Mouse (Mus musculus): ENCODE data around the gene Skap2. TPM values are rescaled to one million over a fixed set of nuclear protein-coding genes. Genes with fewer than 3 reads are reported as not detected.

The Skap2 gene
- total RNA-seq, 2 experiments from 2014 or later = 3.9 to 4.3 TPM

GRCm38 (mm10) chr6:51850030-51850817 is 162.1 kb downstream of the Skap2 start:
- no peak for DNase-seq (ENCODE audit: low spot score)

DNA sequence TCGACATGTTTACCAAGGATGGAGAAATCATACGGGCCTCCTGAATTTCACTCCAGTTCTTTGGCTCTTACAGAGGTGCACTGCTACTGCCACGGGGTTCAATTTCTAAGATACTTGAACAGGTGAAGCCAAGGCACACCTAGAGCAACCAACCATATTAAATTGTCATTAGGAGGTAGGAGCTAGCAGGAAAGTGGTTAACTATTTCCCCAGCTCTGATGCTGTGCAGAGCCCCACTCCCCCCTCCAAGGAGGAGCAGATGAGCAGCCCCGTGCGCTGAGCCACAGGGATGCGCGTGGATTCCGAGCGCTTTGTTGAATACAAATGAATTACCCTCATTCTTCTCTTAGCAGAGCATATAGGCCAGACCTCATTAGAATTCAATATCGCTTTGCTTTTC is 162.8 kb downstream of the Skap2 start:
- no peak for DNase-seq (ENCODE audit: low spot score)

- DNase-seq (ENCODE audit: low spot score) = no peak
These were observed 168.2 kb downstream of the Skap2 start for GRCm38 (mm10) chr6:51844106-51844505.

DNA sequence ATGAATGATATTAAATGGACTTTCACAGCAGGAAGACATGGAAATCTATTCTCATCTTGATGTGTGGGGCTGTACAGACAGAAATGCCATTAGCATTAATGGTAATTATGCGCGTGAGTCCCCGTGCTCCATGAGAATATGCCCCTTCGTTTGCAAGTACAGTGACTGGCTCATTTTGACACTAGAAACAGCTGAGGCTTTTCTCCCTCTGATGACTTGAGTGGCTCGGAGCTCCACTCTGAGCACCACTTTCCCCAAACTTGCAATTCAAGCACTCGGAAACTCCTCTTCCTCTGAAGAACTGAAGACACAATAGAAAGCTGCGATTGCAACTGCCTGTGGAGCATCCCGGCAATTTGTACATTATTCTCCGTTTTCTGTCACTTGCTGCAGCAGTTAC is 169.3 kb downstream of the Skap2 start:
- no peak for DNase-seq (ENCODE audit: low spot score)

GRCm38 (mm10) chr6:51838177-51838576 is 174.2 kb downstream of the Skap2 start:
- no peak for DNase-seq (ENCODE audit: low spot score)

DNA sequence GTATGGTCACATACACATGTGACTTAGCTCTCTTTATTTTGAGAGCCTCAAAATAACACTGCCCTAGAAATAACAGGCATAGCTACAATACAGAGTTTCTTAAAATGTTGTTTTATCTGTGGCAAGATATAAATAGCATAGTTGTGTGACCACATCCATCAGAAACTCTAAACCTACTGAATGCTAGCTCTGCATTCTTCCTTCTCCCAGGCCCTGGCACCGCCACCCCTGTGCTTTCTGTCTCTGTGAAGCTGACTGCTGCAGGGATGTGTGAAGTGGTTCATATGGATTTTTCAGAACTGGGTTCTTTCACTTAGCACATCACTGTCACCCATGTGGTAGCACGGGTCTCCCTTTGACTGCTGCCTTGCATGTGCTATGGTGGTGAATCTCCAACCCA is 179.0 kb downstream of the Skap2 start:
- no peak for DNase-seq (ENCODE audit: low spot score)

DNA sequence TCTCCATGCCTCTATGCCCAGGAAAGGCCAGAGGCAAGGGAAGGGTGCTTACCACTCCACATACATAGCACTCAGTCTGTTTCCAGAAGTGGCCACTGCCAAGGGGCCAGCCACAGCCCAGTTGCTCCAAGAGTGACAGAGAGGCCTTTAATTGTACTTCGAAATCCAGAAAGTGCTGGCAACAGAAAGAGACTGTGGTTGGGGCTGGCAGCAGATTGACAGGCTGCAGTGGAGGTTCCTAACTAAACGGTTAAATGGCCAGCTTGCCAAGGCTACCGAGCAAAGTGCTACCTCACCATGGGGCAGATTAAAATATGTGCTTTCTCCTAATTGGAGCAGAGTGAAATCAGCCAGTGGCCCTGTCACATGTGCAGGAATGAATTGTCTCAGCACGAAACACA is 186.7 kb downstream of the Skap2 start:
- DNase-seq (ENCODE audit: low spot score) = no peak

DNA sequence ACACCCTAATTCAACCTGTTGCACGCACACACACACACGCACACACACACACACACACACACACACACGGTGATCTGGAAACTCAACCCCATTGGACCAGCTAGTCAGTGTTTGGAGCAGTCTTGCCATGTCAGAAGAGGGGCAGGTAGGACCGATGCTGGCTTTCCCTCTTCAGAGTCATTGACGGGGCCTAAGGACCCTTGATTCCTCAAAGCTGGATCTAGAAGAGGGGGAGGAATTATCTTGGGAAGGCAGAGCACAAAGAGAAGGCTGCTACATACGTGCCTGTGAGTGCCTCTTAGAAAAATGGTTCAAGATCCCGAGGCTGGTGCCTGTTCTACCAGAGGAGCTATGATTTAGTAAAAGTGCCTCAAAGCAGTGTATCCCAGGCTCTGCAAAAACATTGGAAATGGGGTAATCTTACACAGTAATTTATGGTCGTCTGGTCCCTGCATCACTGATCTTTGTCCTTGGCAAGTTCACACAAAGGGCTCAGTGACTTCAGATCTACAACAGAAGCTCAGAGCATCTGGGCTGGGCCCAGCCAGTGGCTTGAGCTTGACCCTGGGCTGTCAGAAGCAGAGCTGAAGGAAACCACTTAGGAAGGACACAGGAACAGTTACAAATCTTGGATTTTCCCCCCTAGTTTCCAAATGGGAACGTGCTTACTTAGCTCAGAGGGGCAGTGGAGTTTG is 188.1 kb downstream of the Skap2 start:
- DNase-seq (ENCODE audit: low spot score) = no peak

GRCm38 (mm10) chr6:51822049-51822448 is 190.3 kb downstream of the Skap2 start:
- no peak for DNase-seq (ENCODE audit: low spot score)

GRCm38 (mm10) chr6:51820853-51821252 is 191.5 kb downstream of the Skap2 start:
- no peak for DNase-seq (ENCODE audit: low spot score)

DNA sequence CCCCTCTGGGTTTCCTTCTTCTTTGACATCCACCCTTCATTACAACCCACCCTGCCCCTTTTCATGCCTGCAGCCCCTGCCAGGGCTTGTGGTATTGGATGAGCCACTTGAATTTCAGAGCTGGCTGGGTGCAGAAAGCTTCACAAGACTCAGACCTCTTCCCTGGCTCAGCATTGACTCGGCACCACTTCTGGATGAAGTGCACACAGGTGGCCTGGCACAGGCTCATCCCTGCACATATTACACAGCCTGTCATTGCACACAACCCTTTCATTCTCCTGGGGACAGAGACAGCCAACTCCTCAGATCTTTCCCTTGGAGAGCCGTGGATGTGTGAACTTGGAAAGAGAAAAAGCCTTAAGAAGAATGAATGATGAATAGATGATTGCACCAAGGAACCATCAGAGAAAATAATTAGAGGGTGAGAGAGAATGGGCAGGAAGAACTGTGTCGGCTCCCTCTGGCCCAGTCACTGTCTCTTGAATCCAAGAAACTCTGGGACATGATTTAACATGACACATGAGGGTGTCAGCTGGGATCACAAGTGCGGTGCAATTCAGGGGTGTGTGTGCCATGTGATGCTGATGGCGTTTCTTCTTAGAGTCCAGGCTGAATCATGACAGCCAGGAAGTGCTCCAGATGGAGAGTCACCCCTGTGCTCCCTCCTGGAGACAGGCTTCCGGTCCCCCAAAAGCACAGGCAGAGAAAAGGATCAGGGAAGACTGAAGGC is 195.3 kb downstream of the Skap2 start:
- no peak for DNase-seq (ENCODE audit: low spot score)

DNA sequence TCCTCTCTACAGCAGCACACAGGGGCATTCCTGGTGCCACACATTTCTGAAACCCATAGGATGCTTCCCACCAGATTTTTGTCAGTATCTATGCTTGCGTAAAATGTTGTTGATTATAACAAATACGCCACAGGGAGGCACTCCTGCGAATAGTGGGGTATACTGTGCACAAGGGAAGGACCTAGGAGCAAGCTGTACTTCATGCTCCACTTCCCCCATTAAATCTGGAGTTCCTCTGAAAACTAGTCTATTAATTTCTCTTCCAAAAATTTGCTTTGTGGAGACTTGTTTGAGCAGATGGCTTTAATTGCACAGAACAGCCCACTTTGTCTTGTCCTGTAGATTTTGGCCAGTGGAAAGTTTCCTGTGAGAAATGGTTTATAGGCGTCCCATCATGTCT is 201.4 kb downstream of the Skap2 start:
- DNase-seq (ENCODE audit: low spot score) = no peak

DNA sequence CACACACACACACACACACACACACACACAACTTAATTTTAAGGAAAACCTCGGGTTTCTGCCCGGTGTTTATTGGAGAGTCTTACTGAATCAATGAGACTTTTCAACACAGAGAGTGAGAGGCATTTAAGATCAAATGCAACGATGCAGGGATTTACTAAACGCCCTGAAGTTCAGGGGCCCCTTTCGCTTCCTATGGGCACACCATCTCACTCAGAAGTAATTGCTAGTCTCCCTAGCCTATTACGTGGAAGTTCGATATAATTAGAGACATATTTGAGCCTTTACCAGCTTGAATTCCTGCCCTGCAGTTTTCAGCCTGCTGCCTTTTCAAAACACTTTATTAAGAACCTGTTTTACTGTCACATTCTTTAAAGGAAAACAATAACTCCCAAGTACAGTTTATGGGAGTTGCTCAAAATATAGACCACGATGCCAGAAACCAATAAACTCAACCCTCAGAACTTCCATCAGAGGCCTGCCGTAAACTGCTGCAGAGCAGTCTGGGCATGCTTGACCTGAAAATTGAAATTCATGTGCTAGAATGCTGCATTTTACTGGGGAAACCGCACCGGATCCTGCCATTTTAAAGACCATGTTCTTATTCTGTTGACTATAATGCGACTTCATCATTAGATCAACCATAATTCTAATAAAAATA is 203.1 kb downstream of the Skap2 start:
- DNase-seq (ENCODE audit: low spot score) = no peak

DNA sequence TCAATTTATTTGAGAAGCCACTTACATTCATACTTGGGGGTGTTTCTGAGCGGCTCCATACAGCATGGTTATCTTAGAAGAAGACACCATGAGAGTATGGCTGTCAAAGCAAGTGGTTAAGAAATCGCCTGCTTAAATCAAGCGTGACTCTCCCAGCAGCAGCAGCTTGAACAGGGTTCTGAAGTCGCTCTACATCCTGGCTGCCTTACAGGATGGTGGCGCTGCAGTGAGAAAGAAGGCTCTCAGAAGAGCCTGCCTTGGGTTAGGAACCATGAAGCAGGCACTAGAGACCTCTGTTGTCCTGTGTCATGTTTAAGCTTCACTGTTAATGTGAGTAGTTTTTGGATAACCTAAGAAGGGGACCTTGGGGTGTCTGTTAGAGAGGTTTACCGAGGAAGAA is 204.3 kb downstream of the Skap2 start:
- no peak for DNase-seq (ENCODE audit: low spot score)

Other genes with a start within 250 kb of the Skap2 start
- under 1 TPM in 1 of 2 experiments, not detected in 1; 0.19 TPM for gene Hoxa1, start 145.8 kb upstream of the Skap2 start, total RNA-seq (2021)
- under 1 TPM; 0.21 to 0.27 TPM for gene Hoxa2, start 152.3 kb upstream of the Skap2 start, total RNA-seq (2021)
- gene 5730596B20Rik, start 164.9 kb upstream of the Skap2 start, total RNA-seq (2021) = not detected
- 1 to 10 TPM; 2.7 to 2.9 TPM for gene Hoxa4, start 179.2 kb upstream of the Skap2 start, total RNA-seq (2021)
- gene Hoxa5, start 192.0 kb upstream of the Skap2 start, total RNA-seq (2021) = 1 to 10 TPM; 2.0 to 2.1 TPM
- gene Hoxa6, start 196.2 kb upstream of the Skap2 start, total RNA-seq (2021) = 1 to 10 TPM; 2.0 to 2.1 TPM
- 1 to 10 TPM; 1.6 to 3.0 TPM for gene Hoxa3, start 200.8 kb upstream of the Skap2 start, total RNA-seq (2021)
- gene Gm28308, start 200.8 kb upstream of the Skap2 start, total RNA-seq (2021) = under 1 TPM in 1 of 2 experiments, not detected in 1; 0.39 TPM
- 1 to 10 TPM; 4.7 to 5.0 TPM for gene Hoxa7, start 209.3 kb upstream of the Skap2 start, total RNA-seq (2021)
- 1 to 10 TPM; 7.2 to 7.4 TPM for gene Hoxa9, start 218.5 kb upstream of the Skap2 start, total RNA-seq (2021)
- 10 to 100 TPM; 13.7 to 15.0 TPM for gene Hoxa10, start 228.3 kb upstream of the Skap2 start, total RNA-seq (2021)
- 1 to 10 TPM; 2.1 to 2.9 TPM for gene Hoxa11, start 233.3 kb upstream of the Skap2 start, total RNA-seq (2021)
- gene Hoxa13, start 248.3 kb upstream of the Skap2 start, total RNA-seq (2021) = 1 to 10 TPM; 3.7 to 6.0 TPM